Mouse (Mus musculus): ENCODE results near the gene Ip6k3.
A peak's percentile ranks its signal among the peaks of the same experiment; 100 is the strongest.

The Ip6k3 gene

DNA sequence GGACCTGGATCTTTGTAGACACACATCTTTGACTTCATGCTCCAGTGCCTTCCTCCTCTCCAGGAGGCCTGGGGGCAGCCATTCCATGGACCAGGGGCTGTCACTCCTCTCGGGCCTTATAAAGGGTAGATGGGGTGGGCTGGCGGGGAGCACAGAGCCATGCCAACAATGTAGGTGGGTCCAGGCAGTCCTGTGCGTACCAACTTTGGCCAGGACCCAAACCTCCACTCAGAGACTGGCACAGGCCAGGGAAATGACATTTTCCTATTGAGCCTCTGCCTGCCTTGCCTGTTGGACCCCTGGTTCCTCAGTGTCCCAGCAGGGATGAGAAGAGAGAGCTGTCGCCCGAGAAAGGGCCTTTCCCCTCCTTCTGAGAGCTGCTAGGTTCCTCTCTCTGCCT, 14.8 kb upstream of the Ip6k3 start:
- DNase-seq (ENCODE audit: low read depth, low spot score) = no peak

DNA sequence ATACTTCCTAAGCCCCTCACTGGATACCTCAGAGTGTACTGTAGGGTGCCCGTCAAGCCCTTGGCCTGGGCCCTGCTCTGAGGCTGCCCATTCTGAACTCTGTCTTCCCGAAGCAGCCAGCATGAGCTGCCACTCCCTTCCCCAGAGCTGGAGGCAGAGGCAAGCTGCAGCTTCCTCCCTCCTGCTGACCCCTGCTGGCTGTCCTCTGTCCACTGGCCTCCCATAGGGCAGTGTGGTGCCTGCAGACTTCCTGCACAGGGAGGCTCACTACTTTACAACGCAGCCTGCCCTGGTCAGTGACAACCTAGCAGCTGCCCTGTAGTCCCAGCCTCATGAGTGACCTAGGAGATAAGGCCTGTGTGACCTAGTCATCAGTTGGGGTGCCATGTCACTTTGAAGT, 14.1 kb upstream of the Ip6k3 start:
- DNase-seq (ENCODE audit: low read depth, low spot score) = no peak

DNA sequence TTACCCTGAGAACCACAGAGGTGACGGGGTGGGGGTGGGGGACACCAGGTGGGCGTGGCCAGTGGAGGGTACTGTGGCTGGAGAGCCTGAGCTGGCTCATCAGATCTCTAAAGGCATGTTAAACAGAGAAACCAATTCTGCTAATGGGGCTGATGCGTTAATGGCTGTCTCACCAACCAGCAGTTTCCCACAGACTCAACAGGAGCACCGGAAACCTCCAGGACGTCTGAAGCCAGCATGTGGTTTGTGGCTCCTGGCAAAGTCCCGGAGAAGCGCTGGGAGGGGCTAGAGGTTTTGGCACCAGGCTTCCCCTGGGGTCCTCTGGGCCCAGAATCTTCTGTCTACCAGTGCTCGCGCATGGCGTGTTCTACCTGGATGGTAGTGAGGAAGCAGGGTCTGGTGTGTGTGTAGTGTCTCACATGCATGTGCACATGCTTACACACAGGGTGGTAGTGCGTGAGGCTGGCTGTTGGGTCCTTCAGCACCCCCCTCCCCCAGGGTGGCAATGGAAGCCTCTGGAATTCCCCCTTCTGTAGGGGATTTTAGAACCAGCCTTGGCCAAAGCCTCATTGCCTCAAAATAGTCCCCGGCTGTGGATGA, 12.2 kb upstream of the Ip6k3 start:
- peak; percentile 44 for DNase-seq (ENCODE audit: low read depth, low spot score)

DNA sequence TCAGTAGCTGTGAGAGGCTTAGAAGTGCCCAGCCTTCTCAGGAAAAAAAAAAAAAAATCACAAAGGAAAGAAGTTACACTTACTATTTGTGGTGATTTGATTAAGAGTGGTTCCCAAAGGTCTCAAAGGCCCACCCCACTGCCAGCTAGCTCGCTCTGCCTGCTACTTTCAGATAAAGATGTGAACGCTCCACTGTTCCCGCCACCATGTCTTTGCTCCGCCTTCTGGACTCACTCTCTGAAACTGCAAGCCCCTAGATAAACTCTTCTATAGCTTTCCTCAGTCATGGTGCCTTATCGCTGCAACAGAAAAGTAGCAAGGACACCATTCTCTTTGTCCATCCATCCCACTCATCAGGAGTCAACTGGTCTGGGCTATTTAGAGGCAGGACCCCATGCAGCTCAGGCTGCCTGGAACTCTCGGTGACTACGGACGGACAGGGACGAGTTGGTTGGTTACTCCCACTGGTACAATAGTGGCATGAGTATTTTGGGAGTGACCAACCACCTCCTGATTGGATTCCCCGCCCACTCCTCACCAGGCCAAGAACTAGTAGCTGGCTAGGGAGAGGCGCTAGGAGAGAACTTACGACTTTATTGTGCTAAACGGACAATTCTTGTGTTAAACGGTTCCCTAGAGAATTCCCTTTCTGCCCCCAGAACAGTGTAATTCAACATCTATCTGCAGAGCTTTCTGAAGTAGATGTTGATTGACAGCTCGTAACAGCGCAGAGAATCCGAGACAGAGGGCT, 11.0 kb upstream of the Ip6k3 start:
- DNase-seq (ENCODE audit: low read depth, low spot score) = no peak

DNA sequence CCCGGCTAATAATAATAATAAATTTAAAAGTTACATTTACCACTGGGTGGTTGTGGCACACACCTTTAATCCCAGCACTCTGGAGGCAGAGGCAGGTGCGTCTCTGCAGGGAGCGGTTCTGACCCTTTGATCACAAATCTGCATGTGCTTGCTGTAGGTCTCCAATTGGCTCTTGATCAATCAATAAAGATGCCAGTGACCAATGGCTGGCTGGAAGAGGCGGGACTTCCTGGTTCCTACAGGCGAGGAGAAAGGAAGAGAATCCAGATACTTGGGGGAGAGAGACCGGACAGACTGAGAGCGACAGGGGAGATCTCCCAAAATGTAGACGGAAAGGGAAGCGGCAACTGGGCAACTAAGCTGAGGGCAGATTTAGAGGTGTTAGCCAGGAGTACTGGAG, 10.4 kb upstream of the Ip6k3 start:
- peak; percentile 94 for DNase-seq (ENCODE audit: low read depth, low spot score)

DNA sequence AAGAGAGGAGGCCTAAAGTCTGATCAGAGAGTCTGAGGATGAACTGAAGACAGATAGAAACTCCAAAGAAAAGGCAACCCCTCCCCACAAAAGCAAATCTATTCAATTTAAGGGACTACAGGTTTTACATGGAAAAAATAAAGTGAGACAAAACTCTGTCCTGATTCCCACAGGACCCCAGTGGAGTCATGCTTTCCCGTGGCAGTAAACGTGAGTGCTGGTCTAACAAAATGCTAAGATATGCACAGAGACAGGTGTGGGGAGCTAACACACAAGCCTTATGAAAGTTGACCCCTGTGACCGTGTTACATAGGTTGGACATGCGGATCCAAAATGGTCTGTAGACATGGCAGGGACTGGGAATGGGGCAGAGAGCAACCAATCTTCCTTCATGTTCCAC, 9.2 kb upstream of the Ip6k3 start:
- no peak for DNase-seq (ENCODE audit: low read depth, low spot score)

DNA sequence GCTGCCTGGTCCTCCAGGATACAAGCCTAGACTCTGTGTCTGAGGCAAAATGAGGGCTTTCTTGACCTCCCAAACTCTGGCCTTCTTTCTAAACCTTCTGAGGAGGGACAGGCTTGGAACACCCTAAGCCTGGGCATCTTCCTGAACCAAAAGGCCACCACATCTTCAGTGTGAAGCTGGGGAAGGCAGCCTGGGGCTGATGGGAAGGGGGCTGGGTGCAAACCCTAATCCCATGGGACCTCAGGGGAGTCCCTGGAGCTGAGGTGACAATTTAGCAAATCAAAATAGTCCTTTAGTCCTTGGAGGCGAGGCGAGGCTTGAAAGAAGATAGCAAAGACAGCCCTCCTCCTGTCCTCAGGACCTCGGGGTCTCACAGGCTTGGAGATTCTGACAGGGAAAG, 8.7 kb upstream of the Ip6k3 start:
- no peak for DNase-seq (ENCODE audit: low read depth, low spot score)

DNA sequence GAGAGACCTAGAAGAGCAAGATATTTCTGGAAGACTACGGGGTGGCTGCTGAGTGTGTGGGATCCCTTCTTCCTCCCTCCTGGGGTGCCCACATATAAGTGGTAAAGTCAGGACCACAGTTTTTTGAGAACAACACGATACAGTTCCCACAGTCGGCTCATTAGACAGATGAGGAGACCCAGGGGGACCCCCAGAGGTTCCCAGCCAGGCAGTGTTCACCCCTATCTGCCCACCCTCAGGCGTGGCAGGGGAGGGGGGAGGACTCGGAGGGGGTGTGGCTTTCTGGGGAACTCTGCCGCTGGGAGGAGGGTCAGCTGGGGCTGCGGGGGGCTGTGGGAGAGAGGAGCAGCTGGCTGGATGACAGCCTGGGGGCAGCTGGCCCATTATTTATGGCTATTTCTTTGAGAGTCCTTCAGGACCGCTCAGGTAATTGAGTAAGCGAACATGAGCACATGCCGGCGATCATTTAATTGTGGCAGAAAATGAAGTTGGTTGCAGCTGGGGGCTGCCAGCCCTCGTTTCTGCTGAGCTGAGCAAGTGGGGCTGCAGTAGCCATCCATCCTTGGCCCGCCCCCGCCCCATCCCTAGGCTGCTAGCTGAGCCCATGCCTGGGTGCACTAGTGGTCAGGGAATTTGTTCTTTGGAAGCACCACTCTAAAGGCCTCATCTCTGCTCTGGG, 7.7 kb upstream of the Ip6k3 start:
- DNase-seq (ENCODE audit: low read depth, low spot score) = no peak

DNA sequence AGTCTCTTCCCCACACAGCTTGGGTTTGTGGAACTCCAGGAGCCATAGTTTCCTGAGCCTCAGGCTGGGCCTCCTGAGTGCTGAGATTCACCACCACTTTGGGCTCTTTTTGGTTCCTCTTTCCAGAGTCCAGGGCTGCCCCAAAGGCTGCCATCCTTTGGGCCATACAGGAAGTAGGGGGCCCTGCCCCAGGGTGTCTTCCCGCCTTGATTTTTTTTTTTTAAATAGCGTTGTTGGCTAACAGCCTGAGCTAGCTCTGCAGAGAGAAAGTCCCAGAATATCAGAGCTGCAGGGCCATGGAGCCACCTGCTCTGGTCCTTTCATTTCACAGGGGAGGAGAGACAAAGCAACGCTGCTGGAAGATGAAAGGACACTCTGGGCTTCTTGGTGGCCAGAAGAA, 6.1 kb upstream of the Ip6k3 start:
- DNase-seq (ENCODE audit: low read depth, low spot score) = peak; percentile 57

DNA sequence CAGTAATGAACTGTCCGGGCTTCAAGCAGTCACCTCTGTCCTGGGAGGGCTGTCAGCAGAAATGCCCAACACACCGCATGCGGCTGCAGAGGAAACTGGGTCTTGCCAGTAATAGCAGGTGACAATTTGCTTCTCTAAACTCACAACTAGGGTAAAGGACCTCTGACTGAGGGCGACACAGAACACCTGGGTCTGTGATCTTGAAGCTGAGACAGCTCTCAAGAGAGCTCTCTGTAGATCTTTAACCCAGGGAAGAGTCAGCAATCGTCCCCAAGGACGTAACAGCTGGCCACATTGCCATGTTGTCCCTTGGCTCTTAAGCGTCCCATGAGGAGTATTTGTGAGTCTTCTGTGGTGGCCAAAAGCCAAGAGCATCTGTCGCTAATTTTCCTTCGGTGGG, 4.9 kb upstream of the Ip6k3 start:
- no peak for DNase-seq (ENCODE audit: low read depth, low spot score)

DNA sequence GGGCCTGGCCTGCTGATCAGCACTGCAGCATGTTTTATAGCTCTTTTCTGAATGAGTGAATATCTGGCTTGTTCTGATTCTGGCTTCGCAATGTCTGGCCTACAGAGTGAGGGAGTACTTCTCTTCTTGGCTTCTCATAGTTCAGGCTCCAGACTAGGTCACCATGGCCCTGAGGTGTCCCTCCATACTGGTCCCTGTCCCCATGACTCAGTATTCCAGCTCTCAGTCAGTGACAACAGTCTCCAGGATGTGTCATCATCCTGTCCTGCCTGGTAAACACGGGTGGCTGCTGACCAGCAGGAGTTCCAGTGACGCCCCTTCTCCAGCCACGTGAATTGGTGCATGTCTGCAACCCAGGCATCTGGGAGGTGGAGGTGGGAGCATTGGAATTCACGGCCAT, 3.5 kb upstream of the Ip6k3 start:
- DNase-seq (ENCODE audit: low read depth, low spot score) = no peak

DNA sequence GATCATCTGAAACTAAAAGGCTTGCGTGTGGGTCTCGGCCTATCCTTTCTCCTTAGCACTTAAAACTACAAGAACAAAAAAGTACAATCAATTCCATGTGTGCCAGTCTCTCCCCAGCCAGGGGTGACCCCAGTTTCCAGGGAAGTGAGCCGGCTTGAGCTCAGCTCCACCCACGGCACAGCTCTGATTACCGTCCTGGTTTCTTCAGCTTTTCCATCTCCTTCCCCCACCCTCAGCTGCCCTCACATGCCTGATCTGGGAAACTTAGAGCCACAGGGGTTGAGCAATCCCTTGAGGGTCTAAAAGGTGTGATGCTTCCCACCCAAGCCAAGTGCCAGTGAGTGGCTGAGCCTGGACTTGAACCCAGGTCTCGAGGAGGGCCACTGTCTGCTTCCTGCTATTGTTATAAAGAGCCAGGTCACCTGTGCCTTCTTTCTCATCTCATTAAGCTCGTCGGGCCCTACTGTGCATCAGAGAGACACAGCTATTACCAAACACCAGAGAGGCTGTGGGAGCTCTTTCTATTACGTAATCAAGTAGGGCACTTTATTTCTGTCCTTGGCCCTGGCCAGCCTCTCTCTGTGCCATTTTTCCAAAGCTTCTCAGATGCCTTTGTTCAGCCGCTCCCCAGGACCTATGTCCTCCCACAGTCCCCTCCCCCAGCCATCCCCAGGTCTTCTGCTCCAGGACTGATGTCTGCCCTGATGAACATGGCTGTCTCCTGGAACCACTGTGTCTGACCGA, 2.5 kb upstream of the Ip6k3 start:
- DNase-seq (ENCODE audit: low read depth, low spot score) = no peak

DNA sequence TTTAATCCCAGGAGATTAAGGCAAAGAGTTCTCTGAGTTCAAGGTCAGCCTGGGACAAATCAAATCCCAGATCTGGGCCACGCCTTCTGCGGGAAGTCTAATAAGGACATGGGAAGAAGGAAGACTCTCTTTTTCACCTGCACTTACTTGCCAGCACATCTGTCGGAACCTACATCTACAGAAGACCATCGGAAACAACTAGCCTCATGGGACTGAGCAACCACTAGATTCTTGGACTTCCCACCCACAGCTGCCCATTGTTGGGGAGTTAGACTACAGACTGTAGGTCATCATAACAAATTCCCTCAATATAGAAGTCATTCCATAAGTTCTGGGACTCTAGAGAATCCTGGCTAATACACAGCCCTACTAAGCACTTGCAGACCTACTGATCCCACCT, 974 bp upstream of the Ip6k3 start:
- DNase-seq (ENCODE audit: low read depth, low spot score) = no peak

DNA sequence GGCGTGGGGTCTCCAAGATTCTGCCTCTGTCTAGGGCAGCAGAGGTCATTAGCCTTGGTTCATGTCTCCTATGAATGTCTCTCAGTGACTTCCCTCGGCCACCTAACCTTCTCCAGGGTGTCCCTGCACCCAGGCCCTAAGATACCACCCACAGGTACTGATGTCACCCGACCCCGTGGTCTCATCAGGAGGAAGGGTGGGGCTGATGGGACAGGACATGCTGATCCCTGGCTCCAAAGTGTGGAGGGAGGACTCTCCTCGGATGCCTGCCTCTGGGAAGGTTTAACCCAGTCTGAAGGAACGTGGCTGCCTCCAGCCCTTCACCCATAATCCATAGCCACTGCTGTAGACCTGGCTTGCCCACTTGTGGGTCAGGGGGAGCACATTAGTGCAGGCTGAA, 694 bp downstream of the Ip6k3 start:
- DNase-seq (ENCODE audit: low read depth, low spot score) = no peak

DNA sequence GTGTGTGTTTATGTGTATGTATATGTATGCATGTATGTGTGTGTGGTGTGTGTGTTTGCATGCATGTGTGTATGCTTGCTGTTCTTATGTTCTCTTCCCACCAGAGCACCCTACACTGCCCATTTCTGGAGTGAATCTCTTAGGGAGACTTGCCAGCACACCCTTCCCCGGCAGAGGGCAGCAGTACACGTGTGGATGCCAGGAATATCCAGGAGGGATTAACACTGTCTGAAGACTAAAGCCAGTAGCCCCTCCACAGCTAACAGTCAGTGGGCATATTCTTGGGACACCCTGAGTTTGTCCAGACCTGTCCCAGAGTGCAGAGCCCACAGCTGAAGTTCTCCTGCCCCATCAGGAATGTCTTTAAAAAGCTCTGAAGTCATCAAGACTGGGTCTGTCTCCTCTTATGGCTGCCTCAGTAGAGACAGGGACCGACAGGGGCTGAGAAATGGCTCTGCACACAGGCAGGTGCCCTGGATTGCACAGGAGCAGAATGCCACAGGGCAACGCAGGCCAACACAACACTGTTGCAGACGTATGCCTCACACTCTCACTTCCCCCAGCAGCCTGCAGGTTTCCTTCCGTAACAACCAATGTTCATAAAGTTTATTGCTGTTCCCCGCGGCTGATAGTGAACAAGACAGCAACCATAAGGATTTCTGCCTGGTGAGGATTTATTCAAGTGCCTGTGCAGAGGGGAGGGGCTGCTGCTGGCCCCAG, 2.4 kb downstream of the Ip6k3 start:
- DNase-seq (ENCODE audit: low read depth, low spot score) = peak; percentile 43

DNA sequence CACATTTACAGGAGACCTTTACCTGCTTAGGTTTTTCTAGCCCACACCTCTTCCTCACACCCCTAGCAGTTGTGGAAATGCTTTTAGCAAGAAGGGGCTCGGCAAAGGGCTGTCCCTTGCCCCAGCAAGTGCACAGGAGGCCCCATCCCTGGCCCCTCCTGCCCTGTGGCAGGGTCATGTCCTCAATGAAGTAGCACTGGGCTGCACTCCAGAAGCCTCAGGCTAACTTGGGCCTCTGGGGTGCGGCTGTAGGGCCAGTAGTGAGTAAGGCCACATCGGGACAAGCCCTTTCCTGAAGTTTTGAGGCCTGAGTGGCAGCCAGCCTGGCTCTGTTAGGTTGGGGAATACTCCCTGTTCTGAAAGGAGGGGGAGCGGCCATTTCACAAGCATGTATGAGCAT, 6.7 kb downstream of the Ip6k3 start:
- no peak for DNase-seq (ENCODE audit: low read depth, low spot score)

DNA sequence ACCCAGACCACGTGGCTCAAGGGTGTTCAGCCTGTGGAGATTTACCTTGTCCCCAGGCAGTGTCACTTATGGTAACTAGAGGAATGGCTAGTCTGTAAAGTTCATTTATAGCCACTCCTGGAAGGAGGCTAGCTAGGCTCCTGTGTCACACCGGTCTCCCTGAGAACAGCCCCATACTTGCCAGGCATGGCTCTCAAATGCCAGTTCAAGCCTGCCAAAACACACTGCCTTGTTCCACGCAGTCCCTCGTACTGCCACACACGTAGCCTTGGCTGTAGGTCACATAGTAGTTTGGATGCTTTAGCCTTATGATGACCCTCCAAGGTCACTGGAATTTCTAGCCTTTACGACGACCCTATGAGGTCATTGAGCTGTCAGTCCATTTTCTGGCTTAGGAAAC, 8.4 kb downstream of the Ip6k3 start:
- DNase-seq (ENCODE audit: low read depth, low spot score) = no peak

DNA sequence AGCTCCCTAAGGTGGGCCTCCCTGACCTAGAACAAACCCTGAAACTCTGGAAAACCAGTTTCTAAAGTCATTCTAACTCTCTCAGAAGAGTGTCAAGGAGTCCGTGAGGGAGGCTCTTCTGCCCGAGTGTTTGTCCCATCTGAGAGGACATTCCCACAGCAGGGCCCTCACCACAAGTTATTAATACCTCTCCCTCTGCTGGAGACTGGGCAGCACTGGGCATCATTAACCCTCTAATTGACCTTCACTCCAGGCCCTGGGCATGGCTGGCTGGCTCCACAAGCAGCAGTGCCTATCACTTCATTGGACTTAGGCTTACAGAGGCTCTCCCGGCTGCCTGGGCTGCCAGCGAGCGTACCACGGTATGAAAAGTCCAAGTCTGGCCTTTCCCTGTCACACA, 9.2 kb downstream of the Ip6k3 start:
- no peak for DNase-seq (ENCODE audit: low read depth, low spot score)

DNA sequence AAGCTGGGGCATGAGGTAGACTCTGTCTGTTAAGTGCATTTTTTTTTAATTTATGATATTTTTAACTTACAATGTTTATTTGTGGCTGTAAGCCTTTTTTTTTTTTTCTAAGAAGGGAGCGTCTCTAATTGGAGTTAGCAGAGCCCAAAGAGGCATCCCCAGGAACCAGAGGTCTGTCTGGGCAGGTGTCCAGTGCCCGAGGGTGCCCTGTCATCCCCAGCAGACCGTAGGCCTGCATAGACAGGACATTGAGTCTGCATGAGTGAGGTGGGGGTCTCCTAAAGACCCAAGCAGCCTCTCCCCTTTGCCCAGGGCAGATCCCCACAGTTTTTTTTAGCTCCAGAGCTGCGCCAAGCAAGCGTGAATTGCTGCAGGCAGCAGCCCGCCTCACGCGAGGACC, 11.8 kb downstream of the Ip6k3 start:
- DNase-seq (ENCODE audit: low read depth, low spot score) = no peak

DNA sequence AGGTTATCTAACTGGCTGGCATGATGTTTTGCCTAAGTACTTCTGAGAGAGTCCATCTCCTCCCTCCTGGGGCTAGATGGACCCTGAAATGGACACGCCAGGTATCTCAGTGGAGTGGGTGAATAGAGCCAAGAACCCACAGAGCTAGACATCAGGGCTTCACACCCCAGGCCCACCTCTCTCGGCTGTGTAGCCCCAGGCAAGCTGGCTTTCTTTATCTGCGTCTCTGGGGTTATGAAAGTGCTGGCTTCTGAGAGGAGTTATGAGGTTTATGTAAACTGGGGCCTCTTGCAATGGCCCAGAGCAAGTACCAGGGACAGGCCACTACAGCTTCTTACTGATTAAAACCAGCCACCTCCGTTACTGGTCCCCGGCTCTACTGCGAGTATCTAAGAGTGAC, 12.7 kb downstream of the Ip6k3 start:
- DNase-seq (ENCODE audit: low read depth, low spot score) = no peak

DNA sequence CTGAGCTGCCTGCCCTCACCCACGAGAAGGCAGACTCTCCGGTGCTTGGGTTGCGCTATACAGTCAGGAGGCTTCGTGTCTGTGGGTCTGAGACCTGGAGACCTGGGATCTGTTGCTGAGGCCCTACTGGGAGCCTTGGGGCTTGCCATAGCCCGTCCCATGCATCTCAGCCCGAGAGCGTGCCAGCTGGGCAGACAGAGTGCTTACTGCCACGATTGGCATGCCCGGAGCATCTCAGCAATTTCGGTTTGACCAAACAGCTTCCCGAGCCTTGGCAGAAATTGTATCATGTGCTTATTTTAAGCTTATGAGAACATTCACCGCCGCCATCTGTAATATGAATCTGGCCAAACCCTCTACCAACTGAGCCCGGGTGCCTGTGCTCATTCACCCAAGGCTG, 13.3 kb downstream of the Ip6k3 start:
- DNase-seq (ENCODE audit: low read depth, low spot score) = no peak

DNA sequence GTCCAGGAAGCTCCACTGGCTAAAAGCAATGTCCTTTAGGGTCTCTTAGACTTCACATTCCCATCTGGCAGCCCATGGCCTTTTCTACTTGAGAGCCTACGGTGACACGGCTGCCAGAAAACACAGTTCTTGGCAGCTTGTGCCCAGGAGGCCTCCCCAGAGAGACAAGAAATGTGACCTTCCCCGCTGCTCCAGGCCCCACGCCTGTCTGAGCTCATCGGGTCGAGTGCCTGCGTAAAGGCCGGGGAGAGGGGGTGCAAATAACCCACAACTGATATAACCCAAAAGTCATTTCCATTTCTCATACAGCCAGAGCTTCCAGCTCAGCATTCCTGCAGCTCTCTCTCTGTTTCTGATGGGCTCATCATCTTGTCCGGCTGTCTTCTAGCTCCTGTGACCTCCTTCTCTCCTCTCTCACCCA, 13.8 kb downstream of the Ip6k3 start:
- DNase-seq (ENCODE audit: low read depth, low spot score) = no peak
